Mouse (Mus musculus): ENCODE data around the gene Tacc2.

DNA sequence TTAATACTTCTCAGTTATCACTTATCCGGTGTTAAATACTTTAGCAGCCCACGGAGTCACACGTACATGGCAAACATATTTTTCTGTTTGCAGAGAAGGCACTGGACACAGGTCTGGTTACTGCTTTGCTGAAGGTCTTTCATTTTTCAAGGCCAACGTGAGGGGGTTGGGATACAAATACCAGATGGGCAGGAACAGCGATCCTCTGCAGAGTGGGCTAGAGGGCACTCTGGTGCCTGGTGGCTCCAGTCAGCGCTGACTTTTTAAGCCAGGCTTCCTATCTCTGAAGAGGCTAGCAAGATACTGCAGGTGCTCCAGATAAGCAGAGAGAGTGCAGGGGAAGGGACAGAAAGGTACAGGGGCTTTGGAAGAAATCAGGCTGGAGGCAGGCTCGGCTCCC lies 58.0 kb downstream of the Tacc2 start:
- TF ChIP-seq CTCF (IDR thresholded peaks at IDR 0.05) (no peak), EP300 (IDR thresholded peaks at IDR 0.05) (no peak)
